Mouse (Mus musculus) left cerebral cortex, adult 2 months (tissue): Measurements from ENCODE around the gene Arl6ip1. TPM values are rescaled to one million over a fixed set of nuclear protein-coding genes. Genes with fewer than 3 reads are reported as not detected.

ENCODE experiments used
- DNase-seq, 2 experiments: peaks; one replicate each; pipeline ENCODE4 v3.0.0; 2021 to 2022; ENCODE audit warnings: low spot score in 2 of 2, mixed read lengths in 1 of 2; ENCODE audit errors: extremely low spot score in 1 of 2
- H3K27ac ChIP-seq: fragments of 200-600 bp; 2 replicates; pipeline ENCODE4 v1.8.1; 2022
- H3K4me3 ChIP-seq: fragments of 200-600 bp; 2 replicates; pipeline ENCODE4 v1.8.1; 2022
- CTCF ChIP-seq: fragments of 200-600 bp; IDR thresholded peaks from 2 replicates; pipeline ENCODE4 v1.8.1; 2022; ENCODE audit warnings: antibody characterized with exemption, mild to moderate bottlenecking, moderate library complexity
- intact Hi-C: fragments of 180-260 bp; cut with DNase I; formaldehyde crosslinking; loops from one replicate; pipeline ENCODE4 v1.15.1; 2025
- total RNA-seq, 2 experiments: library from RNA; stranded (reverse); gene quantifications; 2 replicates each; pipeline ENCODE4 v1.2.3; 2021

Arl6ip1 gene
- total RNA-seq, 2 experiments from 2014 or later, result 245 to 246 TPM

- intact Hi-C loops, result no loop called here
- Histone ChIP-seq H3K27ac (no peak overlapping the region), H3K4me3 (no peak overlapping the region)
- TF ChIP-seq CTCF, result no peak
- no peak for DNase-seq
These were observed 49.5 kb downstream of the Arl6ip1 start for GRCm38 (mm10) chr7:118079987-118080386.

GRCm38 (mm10) chr7:118079097-118079496 lies 50.4 kb downstream of the Arl6ip1 start:
- DNase-seq, result no peak
- intact Hi-C loops, result no loop called here
- no peak overlapping the region for H3K4me3 ChIP-seq
- TF ChIP-seq CTCF, result peak; percentile 20; the same call in 1 of the 2 replicates
- no peak overlapping the region for H3K27ac ChIP-seq

Other genes starting within 250 kb of the Arl6ip1 start
- 100 to 1,000 TPM; 344 to 347 TPM for gene Rps15a, start 13.5 kb downstream of the Arl6ip1 start, total RNA-seq
- 10 to 100 TPM; 82.4 to 85.4 TPM for gene Smg1, start 114.0 kb upstream of the Arl6ip1 start, total RNA-seq